Mouse (Mus musculus): ENCODE measurements at regions not wholly inside any gene's neighbourhood (a gene's known extent, or its start where the extent isn't known, plus 50 kb on each side); places are given as distances from the start of the nearest gene placed in this dataset.

- no peak for DNase-seq (ENCODE audit: low read depth, low spot score)
Measured at GRCm38 (mm10) chr16:9339456-9339855, 509.6 kb downstream of the 1810013L24Rik start.

DNA sequence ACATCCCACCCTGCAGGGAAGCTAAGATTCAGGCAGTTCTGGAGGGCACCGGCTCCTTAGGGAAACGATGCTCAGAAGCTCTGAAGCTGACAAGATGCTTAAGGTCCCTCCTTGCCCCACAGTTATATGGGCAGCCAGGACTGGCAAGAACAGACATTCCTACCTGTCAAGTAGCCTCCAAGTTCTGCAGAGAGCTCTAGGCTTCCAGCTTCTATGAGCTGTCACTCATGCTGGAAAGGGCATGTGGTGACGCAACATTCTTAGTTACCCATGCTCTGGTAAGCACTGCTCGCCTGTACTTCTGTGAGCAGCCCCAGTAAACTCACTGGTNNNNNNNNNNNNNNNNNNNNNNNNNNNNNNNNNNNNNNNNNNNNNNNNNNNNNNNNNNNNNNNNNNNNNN is 511.3 kb downstream of the 1810013L24Rik start:
- no peak for DNase-seq (ENCODE audit: low read depth, low spot score)

DNA sequence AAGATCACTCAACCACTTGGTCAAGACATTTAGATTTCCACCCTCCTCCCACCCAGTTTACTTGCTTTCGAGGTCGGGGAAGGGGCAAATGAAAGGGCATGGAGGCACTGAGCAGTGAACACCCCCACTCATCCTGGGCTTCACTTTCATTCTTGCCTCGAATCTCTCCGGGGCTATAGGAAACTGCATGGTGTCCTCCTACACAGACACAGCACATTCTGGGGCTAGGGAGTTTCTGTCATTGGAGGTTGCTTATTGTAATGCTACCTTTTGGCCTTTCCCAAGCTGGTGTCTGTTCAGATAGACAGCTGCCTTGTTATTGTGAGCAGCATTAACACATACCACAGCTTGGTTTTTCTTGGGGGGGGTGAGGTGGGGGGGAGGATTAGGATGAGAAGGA is 523.9 kb downstream of the 1810013L24Rik start:
- no peak for DNase-seq (ENCODE audit: low read depth, low spot score)

DNA sequence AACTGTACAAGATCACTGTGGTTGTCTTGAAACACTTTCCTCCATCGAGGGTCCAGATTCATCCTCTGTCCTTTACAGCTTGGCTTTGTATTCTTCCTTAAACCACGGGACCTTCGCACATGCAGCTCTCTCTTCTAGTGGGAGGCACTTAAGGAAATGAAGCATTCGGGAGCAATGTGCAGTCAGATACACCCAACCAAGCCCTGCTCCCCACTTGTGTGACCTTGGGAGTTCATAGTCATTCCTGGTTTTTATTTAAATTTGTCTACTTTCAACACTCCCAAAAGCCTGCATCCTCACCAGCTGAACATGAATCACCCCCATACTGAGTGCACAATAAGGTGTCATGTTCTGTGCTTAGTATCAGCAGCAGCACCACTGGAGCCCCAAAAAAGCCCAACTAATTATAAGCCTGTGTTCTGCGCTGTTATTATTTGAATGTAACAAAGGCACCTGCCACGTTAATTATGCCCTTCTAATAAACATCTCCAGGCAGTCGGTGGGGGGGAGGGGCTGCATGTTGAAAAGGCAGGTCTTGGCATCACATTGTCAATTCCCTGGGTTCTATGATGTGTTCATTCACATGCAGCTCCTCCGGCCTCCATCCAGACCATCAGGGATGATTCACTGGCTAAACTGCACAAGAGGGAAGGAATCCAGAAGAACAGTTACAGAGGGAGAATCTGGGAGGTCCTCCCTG is 524.6 kb downstream of the 1810013L24Rik start:
- no peak for DNase-seq (ENCODE audit: low read depth, low spot score)

DNA sequence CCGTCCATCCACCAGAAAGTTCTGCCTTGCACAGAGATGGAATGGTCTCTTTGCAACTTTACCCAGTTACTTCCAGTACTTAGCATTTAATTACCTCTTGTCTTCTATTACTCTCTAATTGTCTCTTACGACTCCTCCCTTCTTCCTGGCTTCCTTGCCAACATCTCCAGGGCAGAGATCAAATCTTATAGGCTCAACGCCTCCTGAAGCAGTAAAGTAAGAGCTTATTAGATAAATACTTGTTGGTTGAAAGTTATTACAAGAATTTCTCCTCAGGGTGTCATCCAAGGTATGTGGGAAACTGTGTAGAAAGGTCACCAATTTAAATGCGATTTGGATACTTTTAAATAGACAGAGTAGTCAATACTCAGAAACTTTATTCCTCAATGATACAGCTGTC is 528.8 kb downstream of the 1810013L24Rik start:
- no peak for DNase-seq (ENCODE audit: low read depth, low spot score)

DNA sequence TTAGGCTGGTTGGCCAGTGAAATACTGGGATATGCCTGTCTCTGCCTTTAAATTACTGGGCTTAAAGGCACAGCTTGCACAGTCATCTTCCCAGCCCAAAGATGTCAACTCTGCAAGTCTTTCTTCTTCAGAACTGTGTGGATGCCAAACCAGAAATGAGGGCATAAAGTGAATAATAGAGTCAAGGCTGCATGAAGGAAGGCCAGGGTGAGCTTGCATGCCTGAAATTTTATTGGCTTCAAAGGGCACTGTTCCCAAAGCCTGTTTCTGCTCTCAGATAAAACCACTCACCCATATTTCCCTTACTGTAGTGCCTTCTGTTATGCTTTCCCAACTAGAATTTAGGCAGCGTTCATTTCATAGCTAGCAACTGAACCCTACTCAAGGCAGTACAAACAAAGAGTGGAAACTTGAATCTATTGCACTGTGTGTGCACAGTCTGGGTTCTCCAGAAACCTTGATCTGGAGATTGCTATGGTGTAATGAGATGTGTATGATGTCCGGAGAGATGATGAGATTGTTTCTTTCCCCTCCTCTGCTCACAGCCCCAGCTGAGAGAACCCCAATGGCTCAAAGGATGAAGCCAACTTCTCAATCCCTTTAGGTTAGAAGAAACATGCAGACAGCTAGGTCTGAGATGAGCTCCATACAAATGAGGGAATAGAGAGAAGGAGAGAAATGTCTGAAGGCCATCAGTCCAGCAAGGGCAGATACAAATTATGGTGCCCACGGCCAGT is 529.7 kb downstream of the 1810013L24Rik start:
- DNase-seq (ENCODE audit: low read depth, low spot score), result no peak

- no peak for DNase-seq (ENCODE audit: low read depth, low spot score)
Measured at GRCm38 (mm10) chr16:9360741-9361255, 530.9 kb downstream of the 1810013L24Rik start.

DNA sequence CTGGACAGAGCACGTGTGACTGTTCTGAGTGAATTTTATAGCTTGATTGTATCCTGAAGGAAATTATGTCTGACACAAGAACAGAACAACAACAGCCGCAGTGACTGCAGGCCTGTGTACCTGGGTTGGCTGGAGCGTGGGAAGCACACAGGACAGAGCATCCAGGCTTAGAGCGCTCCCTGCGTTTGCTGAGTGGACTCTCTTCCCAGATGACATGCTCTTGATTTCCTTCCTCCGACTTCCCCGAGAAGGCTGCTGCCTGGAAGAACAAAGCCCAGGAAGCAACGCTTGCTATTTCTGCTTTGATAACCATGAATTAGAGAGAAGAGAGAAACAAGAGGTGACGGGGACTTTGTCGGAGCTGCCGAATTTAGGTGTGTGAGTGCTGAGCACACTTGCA is 532.2 kb downstream of the 1810013L24Rik start:
- no peak for DNase-seq (ENCODE audit: low read depth, low spot score)

GRCm38 (mm10) chr16:9364105-9364504 is 534.2 kb downstream of the 1810013L24Rik start:
- no peak for DNase-seq (ENCODE audit: low read depth, low spot score)

DNA sequence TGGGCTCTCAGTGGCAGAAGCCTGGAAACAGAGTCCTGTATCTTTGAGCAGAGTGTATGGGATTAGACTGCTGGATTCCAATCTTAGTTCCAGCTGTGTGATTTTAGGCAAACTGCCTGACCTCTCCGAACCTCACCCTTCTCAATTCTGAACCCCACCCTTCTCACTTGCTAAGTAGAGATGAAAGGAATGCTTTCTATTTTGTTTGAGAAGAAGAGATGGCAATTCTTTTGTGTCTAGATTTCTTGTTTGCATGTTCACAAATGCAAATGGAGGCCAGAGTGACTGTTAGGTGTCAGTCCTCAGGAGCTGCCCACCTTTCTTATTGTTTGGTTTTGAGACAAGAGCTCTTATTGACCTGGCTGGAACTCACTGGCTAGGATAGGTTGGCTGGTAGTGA is 561.1 kb downstream of the 1810013L24Rik start:
- DNase-seq (ENCODE audit: low read depth, low spot score), result no peak

- DNase-seq (ENCODE audit: low read depth, low spot score), result no peak
Measured at GRCm38 (mm10) chr16:9404736-9405135, 574.8 kb downstream of the 1810013L24Rik start.

GRCm38 (mm10) chr16:9408196-9408595 is 578.3 kb downstream of the 1810013L24Rik start:
- DNase-seq (ENCODE audit: low read depth, low spot score), result no peak

DNA sequence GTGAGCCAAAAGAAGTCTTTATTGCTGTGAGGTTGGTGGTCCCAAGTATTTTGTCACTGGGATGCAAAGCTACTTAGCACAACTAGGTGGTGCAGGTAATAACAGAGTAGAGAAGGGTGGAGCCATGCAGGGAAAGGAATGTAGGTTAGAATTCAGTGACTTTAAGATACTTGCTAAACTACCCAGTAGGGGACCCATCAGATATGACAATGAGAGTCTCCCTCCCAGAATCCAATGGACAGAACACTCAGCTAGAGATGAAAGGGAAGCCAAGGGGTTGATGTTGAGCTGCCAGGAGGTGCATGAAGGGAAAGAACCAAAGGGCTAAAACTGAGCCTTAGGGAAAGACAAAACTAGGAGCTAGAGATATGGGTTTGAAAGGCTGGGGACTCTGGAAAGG is 564.9 kb downstream of the Grin2a start:
- DNase-seq (ENCODE audit: low read depth, low spot score), result no peak

DNA sequence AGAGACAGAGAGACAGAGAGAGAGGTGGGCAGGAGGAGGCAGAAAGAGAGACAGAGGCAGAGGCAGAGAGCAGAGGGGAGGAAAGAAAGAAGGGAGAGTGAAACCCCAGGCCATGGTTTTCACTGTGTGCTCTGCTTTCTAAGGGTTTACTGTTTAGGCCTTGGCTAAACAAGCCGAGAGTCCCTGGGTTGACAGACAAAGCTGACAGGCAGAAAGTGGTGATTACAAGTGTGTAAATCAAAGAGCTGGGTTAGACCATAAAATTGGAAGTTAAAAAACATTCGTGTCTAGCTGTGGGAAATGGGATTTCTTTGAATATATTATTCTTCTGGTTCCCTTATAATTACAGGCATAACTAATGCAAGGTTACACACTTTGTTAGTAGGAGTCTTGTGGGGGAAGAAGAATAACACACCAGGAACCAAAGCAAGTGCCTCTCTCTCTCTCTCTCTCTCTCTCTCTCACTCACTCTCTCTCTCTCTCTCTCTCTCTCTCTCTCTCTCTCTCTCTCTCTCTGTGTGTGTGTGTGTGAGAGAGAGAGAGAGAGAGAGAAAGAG is 556.0 kb downstream of the Grin2a start:
- DNase-seq (ENCODE audit: low read depth, low spot score), result no peak

DNA sequence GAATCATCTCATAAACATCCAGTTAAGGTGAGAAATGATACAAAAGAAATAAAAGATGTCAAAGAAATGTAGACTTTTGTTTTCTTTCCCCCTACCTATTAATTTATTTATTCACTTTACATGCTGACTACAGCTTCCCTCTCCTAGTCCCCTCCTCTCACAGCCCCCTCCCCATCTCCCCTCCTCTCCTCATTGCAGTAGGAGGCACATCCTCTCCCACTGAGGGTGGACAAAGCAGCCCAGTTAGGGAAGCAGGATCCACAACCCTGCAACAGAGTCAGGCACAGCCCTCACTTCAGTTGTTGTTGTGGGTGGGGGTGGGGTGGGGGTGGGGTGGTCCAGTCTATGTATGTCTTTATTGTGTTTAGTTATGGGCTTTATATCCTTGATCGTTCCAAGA is 555.5 kb downstream of the Grin2a start:
- DNase-seq (ENCODE audit: low read depth, low spot score), result no peak

DNA sequence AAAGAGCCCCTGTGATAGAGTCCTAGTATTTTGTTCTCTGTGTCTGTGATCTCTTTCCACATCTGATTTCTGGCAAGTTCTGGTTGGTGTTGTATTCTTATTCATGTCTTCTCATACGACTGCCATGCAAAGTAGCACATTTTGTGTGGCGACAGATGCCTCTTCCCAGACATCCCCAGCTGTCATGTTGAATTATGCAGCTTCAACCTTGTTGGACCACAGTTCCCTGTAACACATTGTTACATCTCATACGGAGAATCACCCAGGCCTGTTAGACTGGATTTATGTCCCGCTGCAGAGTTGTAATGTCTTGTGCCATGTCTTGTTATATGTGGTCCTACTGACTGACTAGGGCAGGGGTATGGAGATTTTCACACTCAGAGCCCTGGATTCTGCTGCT is 543.3 kb downstream of the Grin2a start:
- DNase-seq (ENCODE audit: low read depth, low spot score), result no peak

GRCm38 (mm10) chr16:9457574-9457973 is 537.8 kb downstream of the Grin2a start:
- DNase-seq (ENCODE audit: low read depth, low spot score), result no peak

GRCm38 (mm10) chr16:9462497-9462896 is 532.9 kb downstream of the Grin2a start:
- no peak for DNase-seq (ENCODE audit: low read depth, low spot score)

GRCm38 (mm10) chr16:9469394-9469793 is 526.0 kb downstream of the Grin2a start:
- no peak for DNase-seq (ENCODE audit: low read depth, low spot score)

DNA sequence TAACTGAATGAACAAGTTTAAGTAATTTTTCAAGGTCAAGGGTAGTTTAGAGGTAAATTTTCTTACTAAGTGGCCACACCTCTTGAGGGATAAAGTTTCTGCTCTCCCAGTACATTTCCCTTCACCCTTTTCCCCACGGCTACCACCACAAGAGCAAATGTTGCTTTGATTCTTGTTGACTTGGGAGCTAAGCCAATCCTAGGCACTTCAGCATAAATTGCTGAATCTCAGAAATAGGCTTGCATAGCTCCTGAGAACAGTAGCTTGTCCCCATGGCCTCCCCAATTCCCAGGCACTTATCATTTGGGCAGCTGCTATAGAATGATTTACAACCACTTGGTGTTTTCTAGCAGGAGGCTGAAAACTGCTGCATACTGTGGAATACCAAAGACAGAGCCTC is 510.1 kb downstream of the Grin2a start:
- no peak for DNase-seq (ENCODE audit: low read depth, low spot score)

DNA sequence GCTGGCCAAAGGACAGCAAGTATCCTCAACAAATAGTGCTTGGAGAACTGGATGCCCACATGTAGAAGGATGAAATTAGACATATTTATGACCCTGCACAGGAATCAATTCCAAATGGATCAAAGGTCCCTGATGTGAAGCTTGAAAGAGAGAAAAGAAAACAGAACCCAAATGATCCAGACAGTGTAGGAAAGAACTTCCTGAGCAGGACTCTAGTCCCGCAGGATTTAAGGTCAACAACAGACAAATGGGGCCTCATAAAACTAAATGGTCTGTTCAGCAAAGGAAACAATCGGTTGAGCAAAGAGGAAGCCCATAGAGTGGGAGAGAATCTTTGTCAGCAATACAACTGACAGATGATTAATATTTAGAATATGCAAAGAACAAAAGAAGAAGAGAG is 497.1 kb downstream of the Grin2a start:
- DNase-seq (ENCODE audit: low read depth, low spot score), result no peak

DNA sequence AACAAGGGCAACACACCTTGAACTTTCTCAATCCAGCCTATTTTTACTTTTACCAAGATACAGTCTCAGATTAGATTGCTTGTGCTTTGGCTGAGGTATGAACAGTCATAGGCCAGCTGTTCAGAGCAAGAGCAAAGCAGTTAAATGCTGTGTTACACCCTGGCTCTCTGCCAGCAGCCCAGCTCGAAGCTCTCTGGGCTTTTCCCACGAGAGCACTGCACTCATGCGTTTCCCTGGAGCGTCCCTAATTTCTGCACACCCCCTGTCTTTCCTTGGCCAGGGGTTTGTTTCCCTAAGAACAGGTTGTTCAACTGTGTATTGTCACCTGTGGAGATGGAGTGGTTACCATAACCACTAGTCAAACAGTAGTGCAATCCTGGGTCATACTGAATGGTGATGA is 493.6 kb downstream of the Grin2a start:
- no peak for DNase-seq (ENCODE audit: low read depth, low spot score)

- DNase-seq (ENCODE audit: low read depth, low spot score), result no peak
Measured at GRCm38 (mm10) chr16:9509666-9510065, 485.7 kb downstream of the Grin2a start.
